Mouse (Mus musculus): ENCODE results near the gene 5730522E02Rik. TPM values are rescaled to one million over a fixed set of nuclear protein-coding genes. Genes with fewer than 3 reads are reported as not detected.

5730522E02Rik gene
- polyA plus RNA-seq, 1 experiment from 2014 or later, result 14.6 TPM

- 68% methylated on average over 2 of the region's 2 CpGs for WGBS
- no peaks in the 10 kb centered on the region for H3K36me3 ChIP-seq (ENCODE audit: control insufficient read depth, insufficient read depth, low read length)
- H3K4me3 ChIP-seq (ENCODE audit: low read depth, low read length), result no peak overlapping the region
- H3K4me2 ChIP-seq (ENCODE audit: low read length), result no peak overlapping the region
- DNase-seq (ENCODE audit: low spot score), result peak; percentile 13
- no peaks in the 10 kb centered on the region for H3K27me3 ChIP-seq (replicated peaks; ENCODE audit: control insufficient read depth, insufficient read depth, low read length)
- no peak for ATAC-seq
- H3K9ac ChIP-seq (ENCODE audit: low read length), result no peak overlapping the region
- H3K4me1 ChIP-seq (ENCODE audit: control insufficient read depth, insufficient read depth, low read length), result peaks cover 2% of the 10 kb centered on the region; the same call in 1 of the 2 replicates
- H3K27ac ChIP-seq (ENCODE audit: low read depth, low read length), result no peak overlapping the region
- H3K9me3 ChIP-seq (replicated peaks; ENCODE audit: control insufficient read depth, low read length), result no peaks in the 10 kb centered on the region
These were observed 197.0 kb downstream of the 5730522E02Rik start for GRCm38 (mm10) chr11:26013527-26013926.

GRCm38 (mm10) chr11:26004018-26004417 lies 206.5 kb downstream of the 5730522E02Rik start:
- no peak overlapping the region for H3K4me2 ChIP-seq (ENCODE audit: low read length)
- H3K36me3 ChIP-seq (ENCODE audit: control insufficient read depth, insufficient read depth, low read length), result no peaks in the 10 kb centered on the region
- WGBS, result 76% methylated on average over 4 of the region's 4 CpGs
- no peak overlapping the region for H3K9ac ChIP-seq (ENCODE audit: low read length)
- no peak for DNase-seq (ENCODE audit: low spot score)
- no peak overlapping the region for H3K4me3 ChIP-seq (ENCODE audit: low read depth, low read length)
- no peaks in the 10 kb centered on the region for H3K9me3 ChIP-seq (replicated peaks; ENCODE audit: control insufficient read depth, low read length)
- no peak for ATAC-seq
- peaks cover 2% of the 10 kb centered on the region; the same call in 1 of the 2 replicates for H3K4me1 ChIP-seq (ENCODE audit: control insufficient read depth, insufficient read depth, low read length)
- no peaks in the 10 kb centered on the region for H3K27me3 ChIP-seq (replicated peaks; ENCODE audit: control insufficient read depth, insufficient read depth, low read length)
- no peak overlapping the region for H3K27ac ChIP-seq (ENCODE audit: low read depth, low read length)

GRCm38 (mm10) chr11:25999738-26000137 lies 210.8 kb downstream of the 5730522E02Rik start:
- H3K9me3 ChIP-seq (replicated peaks; ENCODE audit: control insufficient read depth, low read length), result no peaks in the 10 kb centered on the region
- no peak overlapping the region for H3K27ac ChIP-seq (ENCODE audit: low read depth, low read length)
- no peak for ATAC-seq
- no peak overlapping the region for H3K4me2 ChIP-seq (ENCODE audit: low read length)
- H3K4me1 ChIP-seq (ENCODE audit: control insufficient read depth, insufficient read depth, low read length), result no peaks in the 10 kb centered on the region
- H3K4me3 ChIP-seq (ENCODE audit: low read depth, low read length), result no peak overlapping the region
- WGBS, result 76% methylated on average over 5 of the region's 5 CpGs
- no peaks in the 10 kb centered on the region for H3K27me3 ChIP-seq (replicated peaks; ENCODE audit: control insufficient read depth, insufficient read depth, low read length)
- no peak for DNase-seq (ENCODE audit: low spot score)
- no peaks in the 10 kb centered on the region for H3K36me3 ChIP-seq (ENCODE audit: control insufficient read depth, insufficient read depth, low read length)
- no peak overlapping the region for H3K9ac ChIP-seq (ENCODE audit: low read length)

- Histone ChIP-seq H3K9ac (ENCODE audit: low read length) (no peak overlapping the region), H3K36me3 (ENCODE audit: control insufficient read depth, insufficient read depth, low read length) (no peaks in the 10 kb centered on the region), H3K27me3 (replicated peaks; ENCODE audit: control insufficient read depth, insufficient read depth, low read length) (no peaks in the 10 kb centered on the region), H3K4me1 (ENCODE audit: control insufficient read depth, insufficient read depth, low read length) (no peaks in the 10 kb centered on the region), H3K4me2 (ENCODE audit: low read length) (no peak overlapping the region), H3K27ac (ENCODE audit: low read depth, low read length) (no peak overlapping the region), H3K9me3 (replicated peaks; ENCODE audit: control insufficient read depth, low read length) (no peaks in the 10 kb centered on the region), H3K4me3 (ENCODE audit: low read depth, low read length) (no peak overlapping the region)
- 70% methylated on average over 4 of the region's 4 CpGs for WGBS
- 0 out of 2 replicates have a peak, but pooled peaks have one; percentile 15 for ATAC-seq
- DNase-seq (ENCODE audit: low spot score), result no peak
These were observed 213.1 kb downstream of the 5730522E02Rik start for GRCm38 (mm10) chr11:25997469-25997868.

GRCm38 (mm10) chr11:25994128-25994527 lies 216.4 kb downstream of the 5730522E02Rik start:
- Histone ChIP-seq H3K4me3 (ENCODE audit: low read depth, low read length) (no peak overlapping the region), H3K36me3 (ENCODE audit: control insufficient read depth, insufficient read depth, low read length) (no peaks in the 10 kb centered on the region), H3K9ac (ENCODE audit: low read length) (no peak overlapping the region), H3K9me3 (replicated peaks; ENCODE audit: control insufficient read depth, low read length) (no peaks in the 10 kb centered on the region), H3K4me2 (ENCODE audit: low read length) (no peak overlapping the region), H3K4me1 (ENCODE audit: control insufficient read depth, insufficient read depth, low read length) (no peaks in the 10 kb centered on the region), H3K27ac (ENCODE audit: low read depth, low read length) (no peak overlapping the region), H3K27me3 (replicated peaks; ENCODE audit: control insufficient read depth, insufficient read depth, low read length) (no peaks in the 10 kb centered on the region)
- ATAC-seq (no peak), DNase-seq (ENCODE audit: low spot score) (no peak)
- 19% methylated on average over 2 of the region's 2 CpGs for WGBS

- no peak overlapping the region for H3K27ac ChIP-seq (ENCODE audit: low read depth, low read length)
- DNase-seq (ENCODE audit: low spot score) (no peak), ATAC-seq (no peak)
- no peak overlapping the region for H3K4me3 ChIP-seq (ENCODE audit: low read depth, low read length)
- no peaks in the 10 kb centered on the region for H3K4me1 ChIP-seq (ENCODE audit: control insufficient read depth, insufficient read depth, low read length)
- H3K36me3 ChIP-seq (ENCODE audit: control insufficient read depth, insufficient read depth, low read length), result no peaks in the 10 kb centered on the region
- H3K9me3 ChIP-seq (replicated peaks; ENCODE audit: control insufficient read depth, low read length), result no peaks in the 10 kb centered on the region
- no peak overlapping the region for H3K9ac ChIP-seq (ENCODE audit: low read length)
- H3K4me2 ChIP-seq (ENCODE audit: low read length), result no peak overlapping the region
- WGBS, result 78% methylated on average over 1 of the region's 1 CpGs
- no peaks in the 10 kb centered on the region for H3K27me3 ChIP-seq (replicated peaks; ENCODE audit: control insufficient read depth, insufficient read depth, low read length)
These were observed 218.3 kb downstream of the 5730522E02Rik start for GRCm38 (mm10) chr11:25992216-25992615.

GRCm38 (mm10) chr11:25978736-25979276 lies 231.8 kb downstream of the 5730522E02Rik start:
- Histone ChIP-seq H3K4me2 (ENCODE audit: low read length) (no peak overlapping the region), H3K9ac (ENCODE audit: low read length) (no peak overlapping the region), H3K9me3 (replicated peaks; ENCODE audit: control insufficient read depth, low read length) (no peaks in the 10 kb centered on the region), H3K4me1 (ENCODE audit: control insufficient read depth, insufficient read depth, low read length) (no peaks in the 10 kb centered on the region), H3K27ac (ENCODE audit: low read depth, low read length) (no peak overlapping the region), H3K36me3 (ENCODE audit: control insufficient read depth, insufficient read depth, low read length) (no peaks in the 10 kb centered on the region), H3K4me3 (ENCODE audit: low read depth, low read length) (no peak overlapping the region), H3K27me3 (replicated peaks; ENCODE audit: control insufficient read depth, insufficient read depth, low read length) (no peaks in the 10 kb centered on the region)
- DNase-seq (ENCODE audit: low spot score), result no peak
- WGBS, result 68% methylated on average over 5 of the region's 5 CpGs
- ATAC-seq, result no peak

- H3K4me2 ChIP-seq (ENCODE audit: low read length), result no peak overlapping the region
- no peak overlapping the region for H3K4me3 ChIP-seq (ENCODE audit: low read depth, low read length)
- H3K36me3 ChIP-seq (ENCODE audit: control insufficient read depth, insufficient read depth, low read length), result no peaks in the 10 kb centered on the region
- ATAC-seq (peak; percentile 52; the same call in 1 of the 2 replicates), DNase-seq (ENCODE audit: low spot score) (peak; percentile 21)
- 64% methylated on average over 5 of the region's 5 CpGs for WGBS
- H3K9ac ChIP-seq (ENCODE audit: low read length), result no peak overlapping the region
- peaks cover 4% of the 10 kb centered on the region for H3K4me1 ChIP-seq (ENCODE audit: control insufficient read depth, insufficient read depth, low read length)
- no peaks in the 10 kb centered on the region for H3K27me3 ChIP-seq (replicated peaks; ENCODE audit: control insufficient read depth, insufficient read depth, low read length)
- no peak overlapping the region for H3K27ac ChIP-seq (ENCODE audit: low read depth, low read length)
- no peaks in the 10 kb centered on the region for H3K9me3 ChIP-seq (replicated peaks; ENCODE audit: control insufficient read depth, low read length)
These were observed 269.1 kb downstream of the 5730522E02Rik start for GRCm38 (mm10) chr11:25941504-25941903.

- peaks cover 4% of the 10 kb centered on the region for H3K4me1 ChIP-seq (ENCODE audit: control insufficient read depth, insufficient read depth, low read length)
- 57% methylated on average over 4 of the region's 4 CpGs for WGBS
- H3K9me3 ChIP-seq (replicated peaks; ENCODE audit: control insufficient read depth, low read length), result no peaks in the 10 kb centered on the region
- ATAC-seq (0 out of 2 replicates have a peak, but pooled peaks have one; percentile 40), DNase-seq (ENCODE audit: low spot score) (peak; percentile 42)
- H3K4me2 ChIP-seq (ENCODE audit: low read length), result no peak overlapping the region
- no peaks in the 10 kb centered on the region for H3K27me3 ChIP-seq (replicated peaks; ENCODE audit: control insufficient read depth, insufficient read depth, low read length)
- peak overlapping the region; percentile 75 for H3K27ac ChIP-seq (ENCODE audit: low read depth, low read length)
- no peak overlapping the region for H3K4me3 ChIP-seq (ENCODE audit: low read depth, low read length)
- H3K36me3 ChIP-seq (ENCODE audit: control insufficient read depth, insufficient read depth, low read length), result no peaks in the 10 kb centered on the region
- no peak overlapping the region for H3K9ac ChIP-seq (ENCODE audit: low read length)
These were observed 269.8 kb downstream of the 5730522E02Rik start for GRCm38 (mm10) chr11:25940716-25941294.

Data from forebrain, embryonic 14.5 days (tissue).